Mouse (Mus musculus): ENCODE measurements around the gene 9230104L09Rik. TPM values are rescaled to one million over a fixed set of nuclear protein-coding genes. Genes with fewer than 3 reads are reported as not detected.

Gene 9230104L09Rik
- 0.82 TPM for polyA plus RNA-seq (2014; fragmentation: Illumina TruSeq; extraction: RNeasy Lipid Tissue Mini Kit (QIAGEN cat#74804); ENCODE audit: low read depth, low replicate concordance)

DNA sequence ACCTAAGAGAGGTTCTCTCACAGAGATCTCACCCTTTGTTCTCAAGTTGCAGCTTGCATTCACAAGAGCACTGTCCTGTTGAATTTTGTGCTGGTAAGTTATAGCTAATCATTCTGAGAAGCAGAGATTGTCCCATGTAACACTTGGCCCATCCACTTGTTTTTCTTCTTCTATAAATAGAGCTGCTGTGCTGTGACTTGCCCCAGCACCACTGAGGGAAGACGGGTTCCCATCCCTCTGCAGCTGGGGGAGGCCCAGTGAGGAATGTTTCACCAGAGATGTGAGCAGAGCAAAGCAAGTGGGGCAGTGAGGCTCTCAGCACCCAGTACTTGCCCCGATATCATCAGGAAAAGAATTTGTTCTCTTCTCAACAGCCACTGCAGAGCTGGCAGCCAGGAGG, at the start of gene 9230104L09Rik:
TSS of gene 9230104L09Rik (minus strand) at position 73 of the 400 bp plus-strand sequence.

DNA sequence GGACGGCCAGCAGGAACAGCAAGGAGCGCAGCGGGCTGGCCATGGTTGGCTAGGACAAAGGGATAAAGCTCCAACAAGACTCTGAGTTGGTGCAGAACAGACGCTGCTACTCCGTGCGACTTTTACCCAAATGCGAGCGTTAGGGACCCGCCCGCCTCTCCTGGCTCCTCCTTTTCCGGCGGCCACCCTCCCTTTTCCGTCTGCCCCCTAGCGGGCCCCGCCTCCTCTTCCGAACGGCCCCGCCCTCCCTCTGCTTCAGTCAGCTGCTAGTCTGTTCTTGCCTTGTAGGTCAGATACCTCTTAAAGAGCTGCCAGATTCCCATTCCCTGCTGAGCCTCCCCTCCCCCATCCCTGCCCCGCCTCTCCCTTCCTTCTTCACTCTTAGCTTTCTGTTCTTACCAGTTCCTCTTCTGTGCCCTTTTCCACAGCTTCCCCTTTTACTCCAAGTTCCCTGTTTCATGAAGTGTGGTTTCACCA, 10.5 kb upstream of the 9230104L09Rik start, which contains the start of gene Cst3:
TSS of gene Cst3 (minus strand) at position 358 of the 477 bp plus-strand sequence.

DNA sequence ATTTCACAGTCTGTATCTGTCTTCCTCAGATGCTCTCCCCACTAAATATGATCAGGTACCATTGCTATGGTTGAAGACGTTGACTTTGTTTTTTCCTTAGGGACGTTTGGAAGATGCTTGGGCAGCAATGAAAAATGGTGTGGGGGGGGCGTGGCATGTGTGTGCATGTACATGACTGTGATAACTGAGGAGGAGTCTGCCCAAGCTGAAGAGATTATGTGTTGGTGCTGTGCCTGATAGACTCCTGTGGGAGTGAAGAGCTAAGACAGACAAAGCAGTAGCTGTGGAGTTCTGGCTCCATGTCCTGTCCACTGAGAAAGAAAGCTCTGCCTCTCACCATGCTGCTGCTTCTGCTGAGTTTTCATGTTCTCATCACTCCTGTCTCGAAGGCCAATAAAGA, 29.9 kb downstream of the 9230104L09Rik start, which contains the start of gene Cst9:
TSS of gene Cst9 (plus strand) at position 236 of the 400 bp plus-strand sequence.

DNA sequence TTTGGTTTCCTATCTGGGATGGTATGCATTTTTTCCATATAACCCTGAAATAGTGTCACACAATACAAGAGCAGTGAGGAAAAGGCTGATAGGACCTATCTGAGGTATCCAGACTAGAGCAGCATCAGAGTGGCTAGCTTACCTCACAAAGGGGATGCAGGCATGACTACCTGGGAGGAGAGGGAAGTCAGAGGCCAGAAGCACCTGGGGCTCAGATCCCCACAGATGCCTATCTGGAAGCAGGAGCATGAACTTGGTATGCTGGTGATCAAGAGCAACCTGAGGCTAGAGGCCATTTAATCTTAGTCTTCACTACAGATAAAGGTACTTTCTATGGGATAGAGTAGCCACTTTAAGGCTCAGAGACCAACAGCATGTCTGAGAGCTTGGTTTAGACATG, 44.9 kb downstream of the 9230104L09Rik start, which contains the start of gene Cst13:
TSS of gene Cst13 (plus strand) at position 173 of the 400 bp plus-strand sequence.

DNA sequence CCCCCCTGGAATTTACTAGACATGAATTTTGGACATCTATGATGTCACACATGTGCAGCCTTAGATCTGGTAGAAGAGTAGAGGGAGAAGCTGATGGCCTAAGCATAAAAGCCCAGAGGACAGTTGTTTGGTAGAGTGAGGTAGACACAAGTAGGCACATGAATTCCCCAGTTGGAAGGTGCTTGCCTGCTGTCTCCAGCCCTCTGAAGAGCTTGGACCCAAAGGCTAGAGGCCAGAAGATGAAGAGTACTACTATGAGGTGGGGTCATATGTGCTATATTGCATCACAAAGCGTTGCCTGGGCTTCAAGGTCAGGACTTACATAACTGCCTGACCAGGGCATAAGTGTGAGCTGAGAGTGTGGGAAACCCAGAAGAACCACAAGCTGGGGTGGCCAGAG, 66.4 kb downstream of the 9230104L09Rik start, which contains the start of gene Cst8:
TSS of gene Cst8 (plus strand) at position 301 of the 400 bp plus-strand sequence.

Other genes starting within 250 kb of the 9230104L09Rik start
- gene Nxt1, start 192.4 kb downstream of the 9230104L09Rik start, polyA plus RNA-seq (2014; fragmentation: Illumina TruSeq; extraction: RNeasy Lipid Tissue Mini Kit (QIAGEN cat#74804); ENCODE audit: low read depth, low replicate concordance) = 3.7 TPM
- 28.8 TPM for gene Gzf1, start 184.0 kb downstream of the 9230104L09Rik start, polyA plus RNA-seq (2014; fragmentation: Illumina TruSeq; extraction: RNeasy Lipid Tissue Mini Kit (QIAGEN cat#74804); ENCODE audit: low read depth, low replicate concordance)
- gene Napb, start 132.6 kb downstream of the 9230104L09Rik start, polyA plus RNA-seq (2014; fragmentation: Illumina TruSeq; extraction: RNeasy Lipid Tissue Mini Kit (QIAGEN cat#74804); ENCODE audit: low read depth, low replicate concordance) = 6.9 TPM
- gene Cstl1, start 114.7 kb downstream of the 9230104L09Rik start, polyA plus RNA-seq (2014; fragmentation: Illumina TruSeq; extraction: RNeasy Lipid Tissue Mini Kit (QIAGEN cat#74804); ENCODE audit: low read depth, low replicate concordance) = not detected
- gene Cst11, start 93.5 kb downstream of the 9230104L09Rik start, polyA plus RNA-seq (2014; fragmentation: Illumina TruSeq; extraction: RNeasy Lipid Tissue Mini Kit (QIAGEN cat#74804); ENCODE audit: low read depth, low replicate concordance) = not detected
- gene 8030411F24Rik, start 83.0 kb downstream of the 9230104L09Rik start, polyA plus RNA-seq (2014; fragmentation: Illumina TruSeq; extraction: RNeasy Lipid Tissue Mini Kit (QIAGEN cat#74804); ENCODE audit: low read depth, low replicate concordance) = not detected
- gene Cst12, start 75.7 kb downstream of the 9230104L09Rik start, polyA plus RNA-seq (2014; fragmentation: Illumina TruSeq; extraction: RNeasy Lipid Tissue Mini Kit (QIAGEN cat#74804); ENCODE audit: low read depth, low replicate concordance) = not detected
- not detected for gene Cst8, start 66.3 kb downstream of the 9230104L09Rik start, polyA plus RNA-seq (2014; fragmentation: Illumina TruSeq; extraction: RNeasy Lipid Tissue Mini Kit (QIAGEN cat#74804); ENCODE audit: low read depth, low replicate concordance)
- not detected for gene Cst13, start 45.0 kb downstream of the 9230104L09Rik start, polyA plus RNA-seq (2014; fragmentation: Illumina TruSeq; extraction: RNeasy Lipid Tissue Mini Kit (QIAGEN cat#74804); ENCODE audit: low read depth, low replicate concordance)
- gene Cst9, start 29.9 kb downstream of the 9230104L09Rik start, polyA plus RNA-seq (2014; fragmentation: Illumina TruSeq; extraction: RNeasy Lipid Tissue Mini Kit (QIAGEN cat#74804); ENCODE audit: low read depth, low replicate concordance) = not detected
- 19.5 TPM for gene Cst3, start 10.7 kb upstream of the 9230104L09Rik start, polyA plus RNA-seq (2014; fragmentation: Illumina TruSeq; extraction: RNeasy Lipid Tissue Mini Kit (QIAGEN cat#74804); ENCODE audit: low read depth, low replicate concordance)
- gene Gm1330, start 138.2 kb upstream of the 9230104L09Rik start, polyA plus RNA-seq (2014; fragmentation: Illumina TruSeq; extraction: RNeasy Lipid Tissue Mini Kit (QIAGEN cat#74804); ENCODE audit: low read depth, low replicate concordance) = not detected
- gene Gm10750, start 152.2 kb upstream of the 9230104L09Rik start, polyA plus RNA-seq (2014; fragmentation: Illumina TruSeq; extraction: RNeasy Lipid Tissue Mini Kit (QIAGEN cat#74804); ENCODE audit: low read depth, low replicate concordance) = not detected

Measured in sigmoid colon, adult 10 weeks (tissue).